Mouse (Mus musculus) urinary bladder, adult 18-20 months (tissue): ENCODE data around the gene Chuk.
"Not testable (repeated sequence)": the region's sequence is repeated elsewhere in the genome, so short reads cannot be mapped to it uniquely, and the experiment has no call there.

Experiments
- DNase-seq, 2 experiments: peaks; one replicate each; pipeline ENCODE4 v3.0.0; 2022; ENCODE audit warnings: low spot score in 2 of 2, mixed read lengths in 2 of 2

Gene Chuk

GRCm38 (mm10) chr19:44106831-44107660 is at the start of gene Chuk:
TSS of gene Chuk (minus strand) at chr19:44107480.
- DNase-seq = peak; percentile 92 to 95

GRCm38 (mm10) chr19:44157005-44157404 is 49.7 kb upstream of the Chuk start:
- no peak for DNase-seq

GRCm38 (mm10) chr19:44153781-44154180 is 46.5 kb upstream of the Chuk start:
- no peak for DNase-seq

- DNase-seq = no peak
Measured at GRCm38 (mm10) chr19:44148991-44149390, 41.7 kb upstream of the Chuk start.

GRCm38 (mm10) chr19:44148345-44148744 is 41.1 kb upstream of the Chuk start:
- no peak for DNase-seq

GRCm38 (mm10) chr19:44146951-44147350 is 39.7 kb upstream of the Chuk start:
- DNase-seq = no peak

GRCm38 (mm10) chr19:44146568-44146879 is 39.2 kb upstream of the Chuk start:
- DNase-seq = no peak

GRCm38 (mm10) chr19:44145702-44146567 is 38.7 kb upstream of the Chuk start, which contains the start of gene Bloc1s2:
TSS of gene Bloc1s2 (minus strand) at chr19:44146446.
- DNase-seq = peak; percentile 79 to 93

- DNase-seq = no peak
Measured at GRCm38 (mm10) chr19:44144366-44144765, 37.1 kb upstream of the Chuk start.

- no peak for DNase-seq
Measured at GRCm38 (mm10) chr19:44135960-44136485, 28.7 kb upstream of the Chuk start.

- DNase-seq = peak; percentile 72
Measured at GRCm38 (mm10) chr19:44135072-44135959, 28.0 kb upstream of the Chuk start, which contains the start of gene Cwf19l1. TSS of gene Cwf19l1 (minus strand) at chr19:44135876.

GRCm38 (mm10) chr19:44132917-44133316 is 25.6 kb upstream of the Chuk start:
- no peak for DNase-seq

GRCm38 (mm10) chr19:44128560-44128959 is 21.3 kb upstream of the Chuk start:
- no peak for DNase-seq

- DNase-seq = no peak
Measured at GRCm38 (mm10) chr19:44127729-44128497, 20.6 kb upstream of the Chuk start.

- DNase-seq = no peak
Measured at GRCm38 (mm10) chr19:44121137-44121536, 13.9 kb upstream of the Chuk start.

GRCm38 (mm10) chr19:44120686-44121085 is 13.4 kb upstream of the Chuk start:
- not testable (repeated sequence) for DNase-seq

GRCm38 (mm10) chr19:44117793-44118192 is 10.5 kb upstream of the Chuk start:
- no peak for DNase-seq

- no peak for DNase-seq
Measured at GRCm38 (mm10) chr19:44111706-44112105, 4.4 kb upstream of the Chuk start.

GRCm38 (mm10) chr19:44110356-44110755 is 3.1 kb upstream of the Chuk start:
- DNase-seq = no peak

- DNase-seq = no peak
Measured at GRCm38 (mm10) chr19:44108996-44109395, 1.7 kb upstream of the Chuk start.
